Mouse (Mus musculus): Measurements from ENCODE around the gene Lyrm7. TPM values are rescaled to one million over a fixed set of nuclear protein-coding genes. Genes with fewer than 3 reads are reported as not detected.
"Not testable (repeated sequence)": the region's sequence is repeated elsewhere in the genome, so short reads cannot be mapped to it uniquely, and the experiment has no call there.

Gene Lyrm7
- polyA plus RNA-seq, 1 experiment from 2014 or later = 9.7 TPM

DNA sequence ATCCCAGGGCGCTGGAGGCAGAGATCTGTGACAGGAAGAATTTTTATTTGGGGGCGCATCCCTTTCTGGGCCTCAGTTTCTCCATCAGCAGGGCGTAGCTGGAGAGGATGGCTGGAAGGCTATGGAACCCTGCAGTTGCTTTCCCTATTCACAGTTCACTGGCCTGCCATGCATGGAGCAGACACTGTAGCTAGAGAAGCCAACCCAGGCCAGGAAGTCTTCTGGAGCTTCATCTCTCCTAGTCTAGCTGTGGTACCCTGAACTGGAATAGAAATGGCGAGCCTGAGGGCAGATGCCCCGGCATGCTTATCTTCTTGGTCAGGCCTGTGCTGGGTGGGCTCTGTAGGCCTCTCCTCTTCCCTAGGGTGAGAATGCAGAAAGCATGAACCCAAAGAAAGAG is 42.6 kb upstream of the Lyrm7 start:
- Histone ChIP-seq H3K4me2 (replicated peaks; ENCODE audit: low read depth, low read length) (peak overlapping the region; percentile 53), H3K9ac (ENCODE audit: low read depth, low read length) (peak overlapping the region; percentile 49; the same call in 1 of the 2 replicates), H3K9me3 (ENCODE audit: control insufficient read depth, low read length) (no peaks in the 10 kb centered on the region), H3K4me1 (replicated peaks; ENCODE audit: control insufficient read depth, insufficient read depth, low read length) (0 out of 2 replicates have a peak, but pooled peaks cover 2% of the 10 kb centered on the region), H3K36me3 (ENCODE audit: control insufficient read depth, insufficient read depth, low read length) (no peaks in the 10 kb centered on the region), H3K27me3 (ENCODE audit: control insufficient read depth, insufficient read depth, low read length) (no peaks in the 10 kb centered on the region), H3K4me3 (ENCODE audit: low read depth, low read length) (peak overlapping the region; percentile 43), H3K27ac (ENCODE audit: low read depth, low read length) (no peak overlapping the region)
- ATAC-seq (ENCODE audit: low FRiP score) (no peak), DNase-seq (ENCODE audit: low spot score) (no peak)
- WGBS = 77% methylated on average over 5 of the region's 5 CpGs

DNA sequence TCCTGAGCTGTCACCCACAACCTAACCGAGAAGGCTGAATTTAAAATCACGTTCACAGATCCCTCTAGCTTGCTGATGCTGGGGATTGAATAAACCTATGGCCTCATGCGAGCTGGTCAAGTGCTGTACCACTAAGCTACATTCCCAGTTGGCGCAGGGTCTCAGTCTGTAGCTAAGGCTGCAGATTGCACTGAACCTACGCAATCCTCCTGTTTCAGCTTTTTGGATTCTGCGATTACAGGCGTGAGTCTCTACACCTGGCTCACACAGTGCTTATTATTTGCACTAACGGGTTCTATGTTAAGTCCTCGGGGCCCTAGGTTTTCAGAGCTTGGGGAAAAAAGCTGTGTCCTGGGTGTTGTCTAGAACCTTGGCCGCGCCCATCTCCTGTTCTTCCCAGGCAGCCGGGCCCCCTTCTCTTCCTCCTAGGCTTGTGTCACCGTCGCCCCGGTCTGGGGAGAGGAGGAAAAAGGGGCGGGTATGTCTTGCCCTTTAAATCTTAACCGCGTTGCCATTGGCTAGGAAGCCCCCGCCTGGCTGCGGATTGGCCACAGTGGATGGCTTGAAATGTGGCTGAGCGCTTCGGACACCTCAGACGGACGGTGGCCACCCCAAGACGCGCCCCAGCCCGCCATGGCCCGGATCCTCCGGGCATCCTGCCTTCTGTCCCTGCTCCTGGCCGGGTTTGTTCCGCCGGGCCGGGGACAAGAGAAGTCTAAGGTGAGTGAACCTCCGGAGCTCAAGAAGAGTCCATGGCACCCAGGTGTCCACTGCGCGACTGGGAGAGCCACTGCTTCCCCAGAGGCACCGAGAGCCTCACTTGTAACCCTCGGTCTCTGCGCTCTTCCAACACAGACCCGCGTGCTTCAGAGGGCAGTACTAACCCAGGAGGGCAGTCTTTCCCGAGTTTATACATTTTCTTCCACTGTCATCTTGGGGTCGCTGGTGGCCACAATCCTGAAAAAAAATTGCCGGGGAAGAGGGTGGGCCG is 41.9 kb upstream of the Lyrm7 start, which contains the start of gene Gpx3:
Gene Gpx3, plus strand, starts transcription at position 121 of the 991 bp plus-strand sequence.
- ATAC-seq (ENCODE audit: low FRiP score) (peak; percentile 90), DNase-seq (ENCODE audit: low spot score) (peak; percentile 80)
- WGBS = 17% methylated on average over 44 of the region's 45 CpGs
- peak within 1 kb of the TSS; percentile 49 for H3K9ac ChIP-seq (ENCODE audit: low read depth, low read length)
- H3K4me2 ChIP-seq (replicated peaks; ENCODE audit: low read depth, low read length) = peak within 1 kb of the TSS; percentile 53
- peak within 1 kb of the TSS; percentile 43 for H3K4me3 ChIP-seq (ENCODE audit: low read depth, low read length)
- no peaks in the 10 kb centered on the region for H3K36me3 ChIP-seq (ENCODE audit: control insufficient read depth, insufficient read depth, low read length)
- no peaks in the 10 kb centered on the region for H3K9me3 ChIP-seq (ENCODE audit: control insufficient read depth, low read length)
- H3K27me3 ChIP-seq (ENCODE audit: control insufficient read depth, insufficient read depth, low read length) = no peaks in the 10 kb centered on the region
- 0 out of 2 replicates have a peak, but pooled peaks cover 2% of the 10 kb centered on the region for H3K4me1 ChIP-seq (replicated peaks; ENCODE audit: control insufficient read depth, insufficient read depth, low read length)
- H3K27ac ChIP-seq (ENCODE audit: low read depth, low read length) = no peak within 1 kb of the TSS

DNA sequence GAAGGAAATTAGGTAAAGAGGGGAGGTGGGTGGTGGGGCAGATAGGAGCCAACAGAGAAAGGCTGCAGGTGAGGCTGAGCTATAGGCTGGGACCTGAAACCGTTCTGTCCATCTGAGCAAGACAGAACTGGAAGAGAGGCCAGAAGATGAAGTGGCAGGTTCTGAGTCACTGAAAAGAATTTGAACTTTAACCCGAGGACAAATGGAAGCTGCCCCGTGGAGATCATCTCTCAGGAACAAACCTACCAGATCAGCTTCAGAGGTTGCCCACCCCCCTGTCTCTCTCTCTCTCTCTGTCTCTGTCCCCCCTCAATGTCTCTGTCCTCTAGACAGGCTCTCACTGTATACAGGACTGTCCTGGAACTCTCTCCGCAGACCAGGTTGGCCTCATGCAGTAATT is 38.9 kb upstream of the Lyrm7 start:
- H3K27ac ChIP-seq (ENCODE audit: low read depth, low read length) = no peak overlapping the region
- ATAC-seq (ENCODE audit: low FRiP score) = no peak
- no peaks in the 10 kb centered on the region for H3K27me3 ChIP-seq (ENCODE audit: control insufficient read depth, insufficient read depth, low read length)
- no peaks in the 10 kb centered on the region for H3K36me3 ChIP-seq (ENCODE audit: control insufficient read depth, insufficient read depth, low read length)
- 0 out of 2 replicates have a peak, but pooled peaks cover 4% of the 10 kb centered on the region for H3K4me1 ChIP-seq (replicated peaks; ENCODE audit: control insufficient read depth, insufficient read depth, low read length)
- no peak overlapping the region for H3K4me2 ChIP-seq (replicated peaks; ENCODE audit: low read depth, low read length)
- 68% methylated on average over 4 of the region's 4 CpGs for WGBS
- no peak for DNase-seq (ENCODE audit: low spot score)
- H3K4me3 ChIP-seq (ENCODE audit: low read depth, low read length) = no peak overlapping the region
- no peaks in the 10 kb centered on the region for H3K9me3 ChIP-seq (ENCODE audit: control insufficient read depth, low read length)
- no peak overlapping the region for H3K9ac ChIP-seq (ENCODE audit: low read depth, low read length)

DNA sequence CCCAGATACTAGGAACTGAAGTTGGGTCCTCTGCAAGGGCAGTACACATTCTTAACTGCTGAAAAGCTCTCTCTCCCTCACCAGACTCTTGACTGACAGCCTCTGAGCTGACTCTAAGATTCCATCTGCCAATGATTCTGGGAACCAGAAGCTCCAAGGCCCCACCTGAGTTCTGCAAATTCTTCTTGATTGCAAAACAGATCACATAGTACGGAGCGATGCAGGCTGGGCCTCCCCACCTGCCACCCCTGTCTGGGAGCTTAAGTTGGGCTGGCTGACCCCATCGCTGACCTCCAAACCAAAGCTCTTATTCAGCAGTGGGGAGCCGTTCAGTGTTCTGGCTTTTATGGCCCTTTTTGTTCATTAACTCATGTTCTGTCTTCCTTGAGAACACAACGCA is 36.8 kb upstream of the Lyrm7 start:
- H3K4me3 ChIP-seq (ENCODE audit: low read depth, low read length) = no peak overlapping the region
- ATAC-seq (ENCODE audit: low FRiP score) = no peak
- 40% methylated on average over 5 of the region's 5 CpGs for WGBS
- H3K9me3 ChIP-seq (ENCODE audit: control insufficient read depth, low read length) = no peaks in the 10 kb centered on the region
- H3K36me3 ChIP-seq (ENCODE audit: control insufficient read depth, insufficient read depth, low read length) = no peaks in the 10 kb centered on the region
- H3K4me1 ChIP-seq (replicated peaks; ENCODE audit: control insufficient read depth, insufficient read depth, low read length) = 0 out of 2 replicates have a peak, but pooled peaks cover 2% of the 10 kb centered on the region
- DNase-seq (ENCODE audit: low spot score) = no peak
- H3K27ac ChIP-seq (ENCODE audit: low read depth, low read length) = no peak overlapping the region
- no peak overlapping the region for H3K4me2 ChIP-seq (replicated peaks; ENCODE audit: low read depth, low read length)
- no peak overlapping the region for H3K9ac ChIP-seq (ENCODE audit: low read depth, low read length)
- no peaks in the 10 kb centered on the region for H3K27me3 ChIP-seq (ENCODE audit: control insufficient read depth, insufficient read depth, low read length)

DNA sequence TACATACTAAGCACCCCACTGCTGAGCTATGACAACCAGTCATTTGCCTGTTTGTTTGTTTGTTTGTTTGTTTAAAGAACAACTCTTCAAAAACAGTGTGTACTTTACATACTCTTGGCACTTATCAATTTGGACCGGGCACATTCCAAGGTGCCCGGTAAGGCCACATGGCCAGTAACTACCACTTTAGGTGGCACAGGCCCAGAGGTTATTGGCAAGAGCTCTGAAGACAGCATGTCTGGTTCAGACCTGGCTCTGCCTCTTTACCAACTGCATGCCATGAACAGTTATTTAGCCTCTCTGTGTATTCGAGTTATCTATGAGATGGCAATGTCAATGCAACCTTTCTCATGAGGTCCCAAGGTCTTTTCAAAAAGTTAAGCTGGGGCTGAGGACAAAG is 35.9 kb upstream of the Lyrm7 start:
- H3K9me3 ChIP-seq (ENCODE audit: control insufficient read depth, low read length); H3K9ac ChIP-seq (ENCODE audit: low read depth, low read length); H3K4me1 ChIP-seq (replicated peaks; ENCODE audit: control insufficient read depth, insufficient read depth, low read length); H3K27ac ChIP-seq (ENCODE audit: low read depth, low read length); ATAC-seq (ENCODE audit: low FRiP score); DNase-seq (ENCODE audit: low spot score); H3K4me2 ChIP-seq (replicated peaks; ENCODE audit: low read depth, low read length); H3K36me3 ChIP-seq (ENCODE audit: control insufficient read depth, insufficient read depth, low read length); H3K27me3 ChIP-seq (ENCODE audit: control insufficient read depth, insufficient read depth, low read length); H3K4me3 ChIP-seq (ENCODE audit: low read depth, low read length): not testable (repeated sequence)
- WGBS = 92% methylated on average over 3 of the region's 3 CpGs

DNA sequence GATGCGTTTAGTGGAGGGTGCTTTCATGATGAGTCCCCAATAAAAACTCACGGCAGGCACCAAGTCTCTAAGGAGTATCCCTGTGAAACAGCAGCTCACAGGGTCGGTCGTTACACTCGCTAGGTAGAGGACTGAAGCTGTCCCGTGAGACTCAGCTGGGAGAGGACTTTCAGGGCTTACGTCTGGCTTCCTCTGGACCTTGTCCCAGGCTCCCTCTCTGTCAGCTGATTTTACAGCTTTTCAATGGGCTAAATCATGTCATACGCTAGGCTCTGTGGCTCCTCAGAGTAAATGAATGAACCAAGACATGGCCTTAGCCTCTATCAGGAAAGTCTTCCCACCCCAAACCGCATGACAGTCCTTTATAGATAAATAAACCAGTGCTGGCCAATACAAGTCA is 33.9 kb upstream of the Lyrm7 start:
- Histone ChIP-seq H3K4me3 (ENCODE audit: low read depth, low read length) (no peak overlapping the region), H3K4me2 (replicated peaks; ENCODE audit: low read depth, low read length) (no peak overlapping the region), H3K36me3 (ENCODE audit: control insufficient read depth, insufficient read depth, low read length) (no peaks in the 10 kb centered on the region), H3K9me3 (ENCODE audit: control insufficient read depth, low read length) (no peaks in the 10 kb centered on the region), H3K27me3 (ENCODE audit: control insufficient read depth, insufficient read depth, low read length) (no peaks in the 10 kb centered on the region), H3K4me1 (replicated peaks; ENCODE audit: control insufficient read depth, insufficient read depth, low read length) (0 out of 2 replicates have a peak, but pooled peaks cover 2% of the 10 kb centered on the region), H3K27ac (ENCODE audit: low read depth, low read length) (no peak overlapping the region), H3K9ac (ENCODE audit: low read depth, low read length) (no peak overlapping the region)
- ATAC-seq (ENCODE audit: low FRiP score) (no peak), DNase-seq (ENCODE audit: low spot score) (no peak)
- 77% methylated on average over 9 of the region's 9 CpGs for WGBS

DNA sequence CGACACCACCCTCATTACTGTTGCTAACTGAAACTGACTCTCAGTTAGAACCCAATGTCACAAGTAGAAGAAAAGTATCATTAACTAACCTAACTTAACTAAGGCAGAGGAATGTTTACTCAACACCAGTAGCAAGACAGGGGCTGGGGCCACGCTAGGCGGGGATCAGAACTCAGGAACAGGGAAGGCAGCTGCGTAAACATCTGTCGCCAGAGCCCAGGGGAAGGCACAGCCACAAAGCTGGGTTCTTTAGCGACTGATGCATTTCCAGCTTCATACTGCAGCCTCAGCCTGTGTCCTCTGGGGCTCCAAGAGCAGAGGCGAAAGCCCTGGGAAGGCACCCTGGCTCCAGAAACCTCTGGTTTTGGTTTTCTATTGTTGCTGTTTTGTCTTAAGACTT is 31.4 kb upstream of the Lyrm7 start:
- 47% methylated on average over 7 of the region's 7 CpGs for WGBS
- ATAC-seq (ENCODE audit: low FRiP score) (no peak), DNase-seq (ENCODE audit: low spot score) (no peak)
- H3K27me3 ChIP-seq (ENCODE audit: control insufficient read depth, insufficient read depth, low read length) = no peaks in the 10 kb centered on the region
- no peaks in the 10 kb centered on the region for H3K36me3 ChIP-seq (ENCODE audit: control insufficient read depth, insufficient read depth, low read length)
- H3K4me1 ChIP-seq (replicated peaks; ENCODE audit: control insufficient read depth, insufficient read depth, low read length) = no peaks in the 10 kb centered on the region
- H3K4me2 ChIP-seq (replicated peaks; ENCODE audit: low read depth, low read length) = no peak overlapping the region
- no peak overlapping the region for H3K27ac ChIP-seq (ENCODE audit: low read depth, low read length)
- H3K9ac ChIP-seq (ENCODE audit: low read depth, low read length) = no peak overlapping the region
- no peak overlapping the region for H3K4me3 ChIP-seq (ENCODE audit: low read depth, low read length)
- H3K9me3 ChIP-seq (ENCODE audit: control insufficient read depth, low read length) = no peaks in the 10 kb centered on the region

DNA sequence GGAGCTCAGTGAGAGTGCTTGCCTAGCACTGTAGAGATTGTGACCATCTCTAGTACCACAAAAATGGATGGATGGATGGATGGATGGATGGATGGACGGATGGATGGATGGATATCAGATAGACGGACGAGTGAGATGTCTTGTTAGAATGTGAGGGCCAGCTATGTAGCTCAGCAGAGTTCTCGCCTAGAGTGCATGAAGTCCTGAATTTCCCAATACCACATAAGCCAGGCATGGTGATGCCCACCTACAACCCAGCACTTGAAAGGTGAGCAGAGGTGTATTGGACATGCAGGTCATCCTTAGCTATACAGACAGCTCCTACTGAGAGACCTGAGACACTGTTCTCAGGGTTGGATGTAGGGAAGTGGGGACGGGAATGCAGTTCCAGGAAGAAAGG is 30.6 kb upstream of the Lyrm7 start:
- H3K27ac ChIP-seq (ENCODE audit: low read depth, low read length) = no peak overlapping the region
- H3K9me3 ChIP-seq (ENCODE audit: control insufficient read depth, low read length) = no peaks in the 10 kb centered on the region
- H3K4me3 ChIP-seq (ENCODE audit: low read depth, low read length) = no peak overlapping the region
- no peaks in the 10 kb centered on the region for H3K4me1 ChIP-seq (replicated peaks; ENCODE audit: control insufficient read depth, insufficient read depth, low read length)
- H3K27me3 ChIP-seq (ENCODE audit: control insufficient read depth, insufficient read depth, low read length) = no peaks in the 10 kb centered on the region
- no peak overlapping the region for H3K9ac ChIP-seq (ENCODE audit: low read depth, low read length)
- WGBS = 84% methylated on average over 5 of the region's 5 CpGs
- ATAC-seq (ENCODE audit: low FRiP score) = no peak
- no peak overlapping the region for H3K4me2 ChIP-seq (replicated peaks; ENCODE audit: low read depth, low read length)
- DNase-seq (ENCODE audit: low spot score) = no peak
- no peaks in the 10 kb centered on the region for H3K36me3 ChIP-seq (ENCODE audit: control insufficient read depth, insufficient read depth, low read length)

DNA sequence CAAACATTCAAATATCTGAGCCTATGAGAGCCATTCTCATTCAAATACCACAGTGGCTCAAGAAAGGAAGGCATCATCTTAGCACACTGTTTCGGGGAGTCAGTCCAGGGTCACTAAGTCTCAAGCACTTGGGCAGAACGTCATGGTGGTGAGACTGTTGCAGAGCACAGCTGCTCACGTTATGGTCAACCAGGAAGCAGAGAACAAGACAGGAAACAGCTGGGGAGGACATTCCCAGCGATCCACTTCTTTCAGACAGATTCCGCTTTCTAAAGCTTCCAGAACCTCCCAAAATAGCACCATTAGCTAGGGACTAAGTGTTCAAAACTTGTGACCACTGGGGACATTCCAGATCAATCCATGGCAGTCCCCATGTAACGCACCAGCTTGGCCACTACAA is 27.2 kb upstream of the Lyrm7 start:
- DNase-seq (ENCODE audit: low spot score) = no peak
- WGBS = 88% methylated on average over 6 of the region's 6 CpGs
- Histone ChIP-seq H3K36me3 (ENCODE audit: control insufficient read depth, insufficient read depth, low read length) (no peaks in the 10 kb centered on the region), H3K9ac (ENCODE audit: low read depth, low read length) (no peak overlapping the region), H3K27ac (ENCODE audit: low read depth, low read length) (no peak overlapping the region), H3K9me3 (ENCODE audit: control insufficient read depth, low read length) (no peaks in the 10 kb centered on the region), H3K4me3 (ENCODE audit: low read depth, low read length) (no peak overlapping the region), H3K27me3 (ENCODE audit: control insufficient read depth, insufficient read depth, low read length) (no peaks in the 10 kb centered on the region), H3K4me1 (replicated peaks; ENCODE audit: control insufficient read depth, insufficient read depth, low read length) (no peaks in the 10 kb centered on the region), H3K4me2 (replicated peaks; ENCODE audit: low read depth, low read length) (no peak overlapping the region)
- ATAC-seq (ENCODE audit: low FRiP score) = no peak

All from hindbrain, embryonic 11.5 days (tissue).